Mouse (Mus musculus) kidney, adult 10 weeks (tissue): ENCODE data around the gene Rcan1. TPM values are rescaled to one million over a fixed set of nuclear protein-coding genes. Genes with fewer than 3 reads are reported as not detected.

Experiments used
- polyA plus RNA-seq: library from polyadenylated mRNA; stranded (reverse); fragments of 350-450 nt; fragmentation: Illumina TruSeq; extraction: RNeasy Lipid Tissue Mini Kit (QIAGEN cat#74804); gene quantifications from one replicate; pipeline ENCODE4 v1.2.3, GENCODE M21; 2014; ENCODE audit warnings: low read depth, low replicate concordance

Gene Rcan1
- polyA plus RNA-seq: 38.7 TPM

GRCm38 (mm10) chr16:92470706-92471105 is at the start of gene Rcan1:
Gene Rcan1, minus strand, starts transcription at chr16:92470867.

GRCm38 (mm10) chr16:92485436-92485835 is 14.8 kb upstream of the Rcan1 start, which contains the start of gene Clic6:
Gene Clic6, plus strand, starts transcription at chr16:92485736.

GRCm38 (mm10) chr16:92359229-92359628 is 111.4 kb downstream of the Rcan1 start, which contains the start of gene Kcne1:
Gene Kcne1, minus strand, starts transcription at chr16:92359468.

Other genes with a start within 250 kb of the Rcan1 start
- gene Kcne2, start 178.5 kb downstream of the Rcan1 start, polyA plus RNA-seq: not detected
- gene Smim11, start 169.6 kb downstream of the Rcan1 start, polyA plus RNA-seq: 74.8 TPM
- 0.89 TPM for gene Fam243, start 149.4 kb downstream of the Rcan1 start, polyA plus RNA-seq
- gene Kcne1, start 111.4 kb downstream of the Rcan1 start, polyA plus RNA-seq: 5.6 TPM
- 3.7 TPM for gene Clic6, start 14.9 kb upstream of the Rcan1 start, polyA plus RNA-seq